Mouse (Mus musculus): ENCODE measurements at regions not wholly inside any gene's neighbourhood (a gene's known extent, or its start where the extent isn't known, plus 50 kb on each side); places are given as distances from the start of the nearest gene placed in this dataset.

- no peak for ATAC-seq (ENCODE audit: insufficient number of reproducible peaks, insufficient read depth, low FRiP score, low TSS enrichment, low read depth)
- Histone ChIP-seq H3K4me2 (no peak overlapping the region), H3K27me3 (no peaks in the 10 kb centered on the region), H3K36me3 (no peaks in the 10 kb centered on the region), H3K9me3 (no peaks in the 10 kb centered on the region), H3K4me1 (replicated peaks) (0 out of 2 replicates have a peak, but pooled peaks cover 4% of the 10 kb centered on the region), H3K4me3 (replicated peaks) (no peak overlapping the region), H3K27ac (no peak overlapping the region), H3K9ac (replicated peaks) (no peak overlapping the region)
- WGBS = 84% methylated on average over 8 of the region's 8 CpGs
Observed at GRCm38 (mm10) chr2:148175251-148175927, 128.6 kb upstream of the Foxa2 start.

- no peaks in the 10 kb centered on the region for H3K9me3 ChIP-seq
- H3K4me3 ChIP-seq (replicated peaks) = no peak overlapping the region
- H3K36me3 ChIP-seq = no peaks in the 10 kb centered on the region
- no peak for ATAC-seq (ENCODE audit: insufficient number of reproducible peaks, insufficient read depth, low FRiP score, low TSS enrichment, low read depth)
- 93% methylated on average over 2 of the region's 2 CpGs for WGBS
- no peak overlapping the region for H3K9ac ChIP-seq (replicated peaks)
- no peak overlapping the region for H3K4me2 ChIP-seq
- no peaks in the 10 kb centered on the region for H3K27me3 ChIP-seq
- H3K27ac ChIP-seq = no peak overlapping the region
- H3K4me1 ChIP-seq (replicated peaks) = peaks cover 9% of the 10 kb centered on the region; the same call in 1 of the 2 replicates
Observed at GRCm38 (mm10) chr2:148180245-148180644, 133.5 kb upstream of the Foxa2 start.

- Histone ChIP-seq H3K9me3 (no peaks in the 10 kb centered on the region), H3K27ac (no peak overlapping the region), H3K9ac (replicated peaks) (no peak overlapping the region), H3K4me1 (replicated peaks) (peaks cover 9% of the 10 kb centered on the region; the same call in 1 of the 2 replicates), H3K4me3 (replicated peaks) (no peak overlapping the region), H3K27me3 (no peaks in the 10 kb centered on the region), H3K4me2 (no peak overlapping the region), H3K36me3 (no peaks in the 10 kb centered on the region)
- ATAC-seq (ENCODE audit: insufficient number of reproducible peaks, insufficient read depth, low FRiP score, low TSS enrichment, low read depth) = no peak
- WGBS = 86% methylated on average over 2 of the region's 2 CpGs
Observed at GRCm38 (mm10) chr2:148181518-148181917, 134.7 kb upstream of the Foxa2 start.

- ATAC-seq (ENCODE audit: insufficient number of reproducible peaks, insufficient read depth, low FRiP score, low TSS enrichment, low read depth) = 0 out of 2 replicates have a peak, but pooled peaks have one; percentile 21
- WGBS = 37% methylated on average over 3 of the region's 3 CpGs
Observed at GRCm38 (mm10) chr2:148182492-148183052, 135.8 kb upstream of the Foxa2 start.

GRCm38 (mm10) chr2:148184801-148185212 is 138.0 kb upstream of the Foxa2 start:
- Histone ChIP-seq H3K9ac (replicated peaks) (no peak overlapping the region), H3K4me2 (no peak overlapping the region), H3K4me3 (replicated peaks) (no peak overlapping the region), H3K27me3 (no peaks in the 10 kb centered on the region; the same call in 1 of the 2 replicates), H3K9me3 (no peaks in the 10 kb centered on the region), H3K36me3 (no peaks in the 10 kb centered on the region), H3K27ac (no peak overlapping the region), H3K4me1 (replicated peaks) (peaks cover 9% of the 10 kb centered on the region; the same call in 1 of the 2 replicates)
- WGBS = 88% methylated on average over 5 of the region's 5 CpGs
- ATAC-seq (ENCODE audit: insufficient number of reproducible peaks, insufficient read depth, low FRiP score, low TSS enrichment, low read depth) = no peak

More at GRCm38 (mm10) chr2:148182492-148183052, 135.8 kb upstream of the Foxa2 start:
- no peak overlapping the region for H3K9ac ChIP-seq (replicated peaks)
- H3K27me3 ChIP-seq = no peaks in the 10 kb centered on the region
- peaks cover 9% of the 10 kb centered on the region; the same call in 1 of the 2 replicates for H3K4me1 ChIP-seq (replicated peaks)
- no peaks in the 10 kb centered on the region for H3K36me3 ChIP-seq
- H3K4me2 ChIP-seq = no peak overlapping the region
- H3K9me3 ChIP-seq = no peaks in the 10 kb centered on the region
- H3K27ac ChIP-seq = no peak overlapping the region
- no peak overlapping the region for H3K4me3 ChIP-seq (replicated peaks)

GRCm38 (mm10) chr2:148186363-148186991 is 139.7 kb upstream of the Foxa2 start:
- Histone ChIP-seq H3K9me3 (no peaks in the 10 kb centered on the region), H3K27me3 (no peaks in the 10 kb centered on the region; the same call in 1 of the 2 replicates), H3K9ac (replicated peaks) (no peak overlapping the region), H3K4me3 (replicated peaks) (no peak overlapping the region), H3K4me1 (replicated peaks) (peaks cover 9% of the 10 kb centered on the region; the same call in 1 of the 2 replicates), H3K4me2 (no peak overlapping the region), H3K27ac (no peak overlapping the region), H3K36me3 (no peaks in the 10 kb centered on the region)
- no peak for ATAC-seq (ENCODE audit: insufficient number of reproducible peaks, insufficient read depth, low FRiP score, low TSS enrichment, low read depth)
- WGBS = 87% methylated on average over 7 of the region's 7 CpGs

- no peak overlapping the region for H3K27ac ChIP-seq
- 64% methylated on average over 2 of the region's 2 CpGs for WGBS
- no peaks in the 10 kb centered on the region for H3K4me1 ChIP-seq (replicated peaks)
Observed at GRCm38 (mm10) chr2:148188865-148189264, 142.1 kb upstream of the Foxa2 start.

GRCm38 (mm10) chr2:148189287-148189686 is 142.5 kb upstream of the Foxa2 start:
- 64% methylated on average over 5 of the region's 5 CpGs for WGBS
- ATAC-seq (ENCODE audit: insufficient number of reproducible peaks, insufficient read depth, low FRiP score, low TSS enrichment, low read depth) = no peak
- no peak overlapping the region for H3K9ac ChIP-seq (replicated peaks)
- no peaks in the 10 kb centered on the region for H3K36me3 ChIP-seq
- H3K4me3 ChIP-seq (replicated peaks) = no peak overlapping the region
- no peaks in the 10 kb centered on the region for H3K4me1 ChIP-seq (replicated peaks)
- no peak overlapping the region for H3K27ac ChIP-seq
- no peaks in the 10 kb centered on the region for H3K9me3 ChIP-seq
- no peaks in the 10 kb centered on the region; the same call in 1 of the 2 replicates for H3K27me3 ChIP-seq
- H3K4me2 ChIP-seq = no peak overlapping the region

More at GRCm38 (mm10) chr2:148188865-148189264, 142.1 kb upstream of the Foxa2 start:
- Histone ChIP-seq H3K9me3 (no peaks in the 10 kb centered on the region), H3K4me3 (replicated peaks) (no peak overlapping the region), H3K27me3 (no peaks in the 10 kb centered on the region; the same call in 1 of the 2 replicates), H3K36me3 (no peaks in the 10 kb centered on the region), H3K9ac (replicated peaks) (no peak overlapping the region), H3K4me2 (no peak overlapping the region)
- no peak for ATAC-seq (ENCODE audit: insufficient number of reproducible peaks, insufficient read depth, low FRiP score, low TSS enrichment, low read depth)

GRCm38 (mm10) chr2:148192946-148193345 is 146.2 kb upstream of the Foxa2 start:
- no peak overlapping the region for H3K4me2 ChIP-seq
- WGBS = 64% methylated on average over 4 of the region's 4 CpGs
- H3K36me3 ChIP-seq = no peaks in the 10 kb centered on the region
- no peak overlapping the region for H3K4me3 ChIP-seq (replicated peaks)
- H3K27ac ChIP-seq = no peak overlapping the region
- H3K9ac ChIP-seq (replicated peaks) = no peak overlapping the region
- H3K4me1 ChIP-seq (replicated peaks) = no peaks in the 10 kb centered on the region
- no peak for ATAC-seq (ENCODE audit: insufficient number of reproducible peaks, insufficient read depth, low FRiP score, low TSS enrichment, low read depth)
- no peaks in the 10 kb centered on the region for H3K9me3 ChIP-seq
- no peaks in the 10 kb centered on the region; the same call in 1 of the 2 replicates for H3K27me3 ChIP-seq

GRCm38 (mm10) chr2:148197375-148198015 is 150.7 kb upstream of the Foxa2 start:
- no peak overlapping the region for H3K4me2 ChIP-seq
- ATAC-seq (ENCODE audit: insufficient number of reproducible peaks, insufficient read depth, low FRiP score, low TSS enrichment, low read depth) = no peak
- no peak overlapping the region for H3K9ac ChIP-seq (replicated peaks)
- no peak overlapping the region for H3K27ac ChIP-seq
- no peaks in the 10 kb centered on the region for H3K9me3 ChIP-seq
- WGBS = 85% methylated on average over 7 of the region's 7 CpGs
- H3K4me1 ChIP-seq (replicated peaks) = no peaks in the 10 kb centered on the region
- H3K36me3 ChIP-seq = no peaks in the 10 kb centered on the region
- no peak overlapping the region for H3K4me3 ChIP-seq (replicated peaks)
- no peaks in the 10 kb centered on the region for H3K27me3 ChIP-seq

- no peak overlapping the region for H3K9ac ChIP-seq (replicated peaks)
- H3K4me1 ChIP-seq (replicated peaks) = 0 out of 2 replicates have a peak, but pooled peaks cover 5% of the 10 kb centered on the region
- H3K4me3 ChIP-seq (replicated peaks) = no peak overlapping the region
- H3K36me3 ChIP-seq = no peaks in the 10 kb centered on the region
- H3K9me3 ChIP-seq = no peaks in the 10 kb centered on the region
- no peak overlapping the region for H3K27ac ChIP-seq
- H3K4me2 ChIP-seq = no peak overlapping the region
- 7% methylated on average over 1 of the region's 1 CpGs for WGBS
- ATAC-seq (ENCODE audit: insufficient number of reproducible peaks, insufficient read depth, low FRiP score, low TSS enrichment, low read depth) = 0 out of 2 replicates have a peak, but pooled peaks have one; percentile 26
- no peaks in the 10 kb centered on the region for H3K27me3 ChIP-seq
Observed at GRCm38 (mm10) chr2:148206633-148207032, 159.9 kb upstream of the Foxa2 start.
